Mouse (Mus musculus) hindbrain, postnatal 0 days (tissue): ENCODE results near the gene Srarp. TPM values are rescaled to one million over a fixed set of nuclear protein-coding genes. Genes with fewer than 3 reads are reported as not detected.

Source experiments
- ATAC-seq: fragments of 200-750 bp; cut with Nextera tagmentation; 2 replicates; pipeline ENCODE4 v1.8.0; 2017; ENCODE audit warnings: mild to moderate bottlenecking, moderate TSS enrichment, moderate library complexity
- DNase-seq: peaks from one replicate; pipeline ENCODE4 v3.0.0-alpha.2; 2015; ENCODE audit warnings: low spot score
- H3K27ac ChIP-seq: fragments of 300-500 bp; sonication (generic); 2 replicates; pipeline ENCODE4 v1.5.1; 2014; ENCODE audit warnings: mild to moderate bottlenecking
- H3K27me3 ChIP-seq: fragments of 300-500 bp; sonication (generic); 2 replicates; pipeline ENCODE4 v1.6.1; 2014; ENCODE audit warnings: low read length, mixed read lengths; ENCODE audit not compliant: insufficient read depth
- H3K36me3 ChIP-seq: fragments of 300-500 bp; sonication (generic); 2 replicates; pipeline ENCODE4 v1.6.1; 2014; ENCODE audit warnings: low read length, mixed read lengths; ENCODE audit not compliant: insufficient read depth
- H3K4me1 ChIP-seq: fragments of 300-500 bp; sonication (generic); 2 replicates; pipeline ENCODE4 v1.6.1; 2014; ENCODE audit warnings: antibody characterized with exemption, low read length, mixed read lengths; ENCODE audit not compliant: insufficient read depth
- H3K4me2 ChIP-seq: fragments of 300-500 bp; sonication (generic); 2 replicates; pipeline ENCODE4 v1.6.1; 2014; ENCODE audit warnings: low read depth, mild to moderate bottlenecking, low read length, moderate library complexity, mixed read lengths
- H3K4me3 ChIP-seq: fragments of 300-500 bp; sonication (generic); 2 replicates; pipeline ENCODE4 v1.5.1; 2014; ENCODE audit warnings: low read length
- H3K9ac ChIP-seq: fragments of 300-500 bp; sonication (generic); replicated peaks from 2 replicates; pipeline ENCODE4 v1.6.1; 2014; ENCODE audit warnings: mild to moderate bottlenecking, low read length, moderate library complexity, mixed read lengths
- H3K9me3 ChIP-seq: fragments of 300-500 bp; sonication (generic); 2 replicates; pipeline ENCODE4 v1.6.1; 2016; ENCODE audit warnings: low read length, mixed read lengths
- CTCF ChIP-seq: IDR thresholded peaks from 2 replicates; pipeline ENCODE4 v1.5.1; 2016; ENCODE audit warnings: antibody characterized with exemption, control low read depth, low read depth
- WGBS: fragments of 180-500 bp; shearing (Covaris S2); extraction: QIAGEN DNeasy Blood & Tissue Kit; methylation state at CpG from one replicate; pipeline ENCODE4 v1.1.7; 2014; 5-methylcytosine and 5-hydroxymethylcytosine counted together
- polyA plus RNA-seq: library from polyadenylated mRNA; unstranded; fragments of >200 nt; fragmentation: Nextera tagmentation; extraction: Ambion mirVana; gene quantifications from 2 replicates; pipeline ENCODE4 v1.2.1, GENCODE M21; 2015
- total RNA-seq: library from RNA; depleted of rRNA; stranded (reverse); fragments of >200 nt; gene quantifications from 2 replicates; pipeline ENCODE4 v1.2.3, GENCODE M21; 2014

Gene Srarp
- total and polyA plus RNA-seq, 2 experiments from 2014 or later, result 0.33 to 9.9 TPM

DNA sequence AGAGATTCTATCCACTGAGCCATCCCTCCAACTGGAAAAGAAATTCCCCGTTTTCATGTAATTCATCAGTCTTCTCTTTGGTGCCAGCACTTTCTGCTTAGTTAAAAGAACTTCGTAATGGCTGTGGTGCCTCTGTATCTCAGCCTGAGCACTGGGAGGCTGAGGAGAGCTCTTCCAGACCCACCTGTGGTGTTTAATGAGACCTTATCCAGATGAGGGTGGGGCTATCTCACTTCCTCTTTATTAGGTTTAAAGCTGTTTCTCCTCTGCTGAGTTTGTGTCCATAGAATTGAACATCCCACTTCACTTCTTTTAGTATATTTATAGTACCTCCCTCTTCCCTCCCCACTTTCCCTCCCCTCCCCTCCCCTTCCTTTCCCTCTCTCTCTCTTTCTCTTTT, 15.3 kb upstream of the Srarp start:
- WGBS, result 87% methylated on average over 2 of the region's 2 CpGs
- no peak for DNase-seq
- H3K4me2 ChIP-seq, result no peak overlapping the region

DNA sequence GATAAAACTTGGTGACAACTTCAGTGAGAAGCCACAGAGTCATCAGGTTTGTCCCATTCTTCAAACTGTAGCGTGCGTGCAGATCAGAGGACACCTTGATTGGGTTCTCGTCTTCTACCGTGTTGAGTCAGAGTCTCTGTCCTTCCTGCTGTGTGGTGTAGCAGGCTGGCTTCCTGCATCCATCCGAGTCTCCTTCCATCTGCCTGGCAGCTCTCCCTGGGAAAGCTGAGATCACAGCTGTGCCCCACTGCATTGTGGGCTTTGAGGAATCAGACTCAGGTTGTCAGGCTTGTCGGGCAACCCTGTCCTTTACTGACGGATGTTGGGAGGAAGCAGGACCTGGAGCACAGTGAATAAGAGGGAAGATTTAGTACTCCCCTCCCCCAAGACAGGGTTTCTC, 10.3 kb upstream of the Srarp start:
- no peaks in the 10 kb centered on the region for H3K27me3 ChIP-seq
- H3K27ac ChIP-seq, result no peak overlapping the region
- WGBS, result 64% methylated on average over 7 of the region's 7 CpGs
- H3K9ac ChIP-seq, result no peak overlapping the region
- H3K4me1 ChIP-seq, result peaks cover 5% of the 10 kb centered on the region; the same call in 1 of the 2 replicates
- no peaks in the 10 kb centered on the region for H3K9me3 ChIP-seq
- no peak overlapping the region for H3K4me3 ChIP-seq
- ATAC-seq (no peak), DNase-seq (no peak)
- no peak overlapping the region for H3K4me2 ChIP-seq
- H3K36me3 ChIP-seq, result peaks cover 15% of the 10 kb centered on the region
- TF ChIP-seq CTCF, result no peak

More for the DNA sequence above, 15.3 kb upstream of the Srarp start:
- Histone ChIP-seq H3K27ac (no peak overlapping the region), H3K36me3 (peaks cover 19% of the 10 kb centered on the region), H3K27me3 (no peaks in the 10 kb centered on the region), H3K4me1 (no peaks in the 10 kb centered on the region), H3K4me3 (no peak overlapping the region), H3K9me3 (no peaks in the 10 kb centered on the region), H3K9ac (no peak overlapping the region)
- no peak for ATAC-seq
- TF ChIP-seq CTCF, result no peak

DNA sequence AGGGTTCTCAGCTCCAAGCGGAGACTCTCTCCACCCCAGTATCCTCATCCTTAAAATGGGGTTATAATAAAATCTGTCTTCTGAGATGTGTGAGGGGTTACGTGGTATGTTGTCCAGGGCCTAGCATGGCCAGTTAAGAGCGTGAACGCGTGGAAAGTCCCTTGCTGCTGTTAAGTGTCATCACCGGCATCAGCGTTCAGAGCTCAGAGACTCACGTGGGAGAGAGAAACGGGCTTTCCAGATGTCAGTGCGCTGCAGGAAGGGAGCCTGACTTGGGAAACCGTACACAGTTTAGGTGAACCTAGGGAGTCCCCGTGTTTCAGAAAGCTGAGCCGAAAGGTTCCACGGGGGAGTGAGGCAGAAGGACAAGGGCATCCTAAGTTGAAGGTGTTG, 9.4 kb upstream of the Srarp start:
- ATAC-seq, result no peak
- Histone ChIP-seq H3K9ac (peak overlapping the region; percentile 97), H3K4me1 (peaks cover 5% of the 10 kb centered on the region; the same call in 1 of the 2 replicates), H3K36me3 (peaks cover 15% of the 10 kb centered on the region), H3K9me3 (no peaks in the 10 kb centered on the region), H3K27ac (peak overlapping the region; percentile 82), H3K27me3 (no peaks in the 10 kb centered on the region), H3K4me2 (peak overlapping the region; percentile 84), H3K4me3 (peak overlapping the region; percentile 100)
- DNase-seq, result no peak
- 15% methylated on average over 14 of the region's 14 CpGs for WGBS
- TF ChIP-seq CTCF, result no peak

DNA sequence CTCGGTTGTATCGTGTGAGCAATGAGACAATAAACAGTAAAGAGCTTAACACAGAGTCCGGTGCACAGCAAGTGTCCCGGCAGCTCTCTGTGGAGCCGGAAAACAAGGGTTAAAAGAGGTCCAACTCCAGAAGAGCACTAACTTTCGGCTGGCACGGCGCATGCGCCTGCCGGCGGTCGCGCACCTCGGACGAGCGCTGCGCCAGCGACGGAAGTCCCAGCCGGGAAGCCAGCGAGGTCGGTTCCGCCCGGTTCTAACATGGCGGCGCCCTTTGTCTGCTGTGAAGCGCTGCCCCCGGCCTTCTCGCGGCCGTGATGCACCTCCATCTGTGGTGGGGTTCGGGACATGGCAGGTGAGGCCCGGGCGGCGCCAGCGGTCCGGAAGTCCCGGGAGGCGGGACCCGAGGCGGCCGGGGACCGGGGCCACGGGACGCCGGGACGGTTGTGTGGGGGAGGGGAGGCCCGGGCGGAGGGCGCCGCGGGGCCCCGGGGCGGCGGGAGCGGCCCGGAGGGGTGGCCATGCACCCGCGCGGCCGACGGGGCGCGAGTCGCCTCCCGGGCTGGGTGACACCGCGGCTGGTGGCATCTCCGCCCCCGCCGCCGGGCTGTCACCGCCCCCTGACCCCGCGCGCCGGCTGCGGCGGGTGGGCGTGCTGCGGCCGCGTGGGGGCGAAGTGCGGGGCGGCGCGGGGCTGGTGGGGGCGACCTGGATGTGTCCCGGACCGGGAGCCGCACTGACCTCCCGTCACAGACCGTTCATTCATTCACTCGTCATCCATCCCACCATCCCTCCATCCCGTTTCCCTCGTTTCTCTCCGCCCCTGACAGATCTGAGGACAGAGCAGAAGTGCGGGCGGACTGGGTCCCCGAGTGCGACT, 8.8 kb upstream of the Srarp start, which contains the start of gene Zbtb17:
Gene Zbtb17 (plus strand): TSS at position 204 of the 877 bp plus-strand sequence.
- Histone ChIP-seq H3K36me3 (peaks cover 15% of the 10 kb centered on the region), H3K4me3 (peak within 1 kb of the TSS; percentile 100), H3K4me1 (peaks cover 5% of the 10 kb centered on the region; the same call in 1 of the 2 replicates), H3K9me3 (no peaks in the 10 kb centered on the region), H3K27ac (peak within 1 kb of the TSS; percentile 82), H3K9ac (peak within 1 kb of the TSS; percentile 97), H3K27me3 (no peaks in the 10 kb centered on the region), H3K4me2 (peak within 1 kb of the TSS; percentile 84)
- DNase-seq (peak; percentile 96), ATAC-seq (peak; percentile 90)
- 1% methylated on average over 84 of the region's 102 CpGs for WGBS
- TF ChIP-seq CTCF, result no peak

DNA sequence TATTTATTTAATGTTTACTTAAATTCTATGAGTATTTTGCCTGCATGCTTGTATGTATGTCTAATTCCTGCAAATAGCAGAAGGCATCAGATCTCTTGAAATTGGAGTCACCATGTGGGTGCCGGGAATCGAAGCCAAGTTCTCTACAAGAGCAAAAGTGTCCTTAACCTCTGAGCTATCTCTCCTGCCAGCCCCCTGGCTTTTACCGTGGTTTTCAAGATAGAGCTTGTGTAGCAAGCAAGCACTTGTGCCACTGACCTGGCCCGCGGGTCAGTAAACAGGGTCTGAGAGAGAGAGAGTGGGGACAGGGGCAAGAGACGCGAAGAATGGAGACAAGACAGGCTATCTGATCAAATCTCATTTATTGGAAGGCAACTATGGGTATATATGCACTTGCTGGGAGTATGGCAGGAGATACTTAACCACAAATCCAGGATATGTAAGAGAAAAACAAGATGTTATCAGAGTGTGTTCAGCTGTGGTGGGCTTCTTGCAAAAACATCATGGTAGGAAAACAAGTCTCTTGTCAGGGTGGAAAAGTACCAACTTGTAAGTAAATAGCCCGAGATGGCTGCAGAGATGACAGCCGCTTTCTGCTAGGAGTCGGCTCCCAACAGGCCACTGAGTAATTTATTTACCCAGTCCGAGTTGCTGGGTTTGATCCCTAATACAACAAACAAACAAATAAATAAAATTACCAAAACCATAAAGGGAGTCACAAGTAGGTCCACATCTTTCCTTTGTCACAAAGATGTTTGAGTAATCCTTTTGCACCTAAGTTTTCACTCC, 7.9 kb upstream of the Srarp start:
- peaks cover 6% of the 10 kb centered on the region; the same call in 1 of the 2 replicates for H3K36me3 ChIP-seq
- H3K27ac ChIP-seq, result no peak overlapping the region
- no peaks in the 10 kb centered on the region for H3K9me3 ChIP-seq
- peak overlapping the region; percentile 97; the same call in 1 of the 2 replicates for H3K9ac ChIP-seq
- DNase-seq (no peak), ATAC-seq (no peak)
- peak overlapping the region; percentile 100 for H3K4me3 ChIP-seq
- peaks cover 5% of the 10 kb centered on the region; the same call in 1 of the 2 replicates for H3K4me1 ChIP-seq
- WGBS, result 52% methylated on average over 11 of the region's 11 CpGs
- H3K4me2 ChIP-seq, result peak overlapping the region; percentile 84
- H3K27me3 ChIP-seq, result no peaks in the 10 kb centered on the region
- TF ChIP-seq CTCF, result no peak

DNA sequence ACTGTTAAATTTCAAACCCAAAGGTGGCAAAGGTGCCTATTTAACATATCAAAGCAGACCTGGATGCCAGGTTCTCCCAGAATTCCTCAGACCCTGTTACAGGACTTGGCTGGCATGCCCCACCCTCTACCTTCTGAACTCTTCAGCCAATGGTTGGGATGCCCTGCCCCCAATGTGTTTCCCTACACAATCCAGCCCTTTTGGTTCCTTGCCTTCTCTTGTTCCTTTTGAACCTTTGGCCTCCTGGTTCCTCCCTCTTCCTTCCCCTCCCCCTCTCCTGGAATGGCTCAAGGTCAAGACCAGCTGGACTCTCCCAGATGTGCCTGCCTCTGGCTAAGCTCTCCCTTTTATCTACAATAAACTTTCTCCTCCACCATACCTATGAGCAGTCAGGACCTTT, 5.0 kb upstream of the Srarp start:
- no peak for ATAC-seq
- TF ChIP-seq CTCF, result no peak

More for the DNA sequence above, 5.0 kb upstream of the Srarp start:
- Histone ChIP-seq H3K4me2 (no peak overlapping the region), H3K9me3 (no peaks in the 10 kb centered on the region), H3K4me1 (peaks cover 5% of the 10 kb centered on the region; the same call in 1 of the 2 replicates), H3K27me3 (no peaks in the 10 kb centered on the region), H3K27ac (no peak overlapping the region), H3K4me3 (no peak overlapping the region), H3K36me3 (no peaks in the 10 kb centered on the region), H3K9ac (no peak overlapping the region)
- DNase-seq, result no peak
